Mouse (Mus musculus): ENCODE measurements around the gene Olfr1472.
"Not testable (repeated sequence)": the region's sequence is repeated elsewhere in the genome, so short reads cannot be mapped to it uniquely, and the experiment has no call there.

Gene Olfr1472

DNA sequence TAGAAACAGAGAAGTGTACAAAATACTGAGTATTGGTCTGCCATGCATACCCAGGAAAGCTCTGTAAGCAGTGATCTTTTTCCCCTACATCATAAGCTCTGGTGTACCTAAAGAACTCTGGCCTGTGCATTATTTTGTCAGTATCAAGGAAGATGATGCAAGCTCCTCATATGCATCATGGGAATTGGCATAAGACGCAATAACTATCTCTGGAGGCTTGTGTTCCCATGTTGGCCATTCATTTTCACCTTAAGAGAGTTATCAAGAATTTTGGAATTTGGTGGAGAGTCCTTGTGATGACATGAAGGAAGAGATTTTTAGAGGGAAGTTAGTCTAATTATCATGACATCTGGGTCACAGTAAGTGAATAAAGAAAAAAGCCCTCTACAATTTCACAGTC lies at the start of gene Olfr1472:
Gene Olfr1472 (minus strand): TSS at position 101 of the 400 bp plus-strand sequence.
- no peak for DNase-seq

DNA sequence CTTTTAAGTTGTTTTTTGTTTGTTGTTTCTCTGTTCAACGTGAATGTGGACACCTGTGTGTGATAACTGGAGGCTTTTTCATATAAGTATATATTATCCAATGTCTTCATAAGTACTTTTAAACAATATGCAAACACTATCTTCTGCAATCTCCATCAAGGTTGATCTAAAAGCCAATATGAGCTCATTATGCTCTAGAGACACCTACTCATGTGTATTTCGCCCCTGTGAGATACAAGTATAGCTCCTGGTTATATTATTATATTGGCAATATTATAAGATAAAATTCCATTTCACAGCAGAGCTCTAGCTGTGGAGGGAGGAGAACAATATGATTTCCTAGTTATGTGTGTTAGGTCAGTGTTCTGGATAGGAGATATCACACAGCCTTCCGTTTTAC lies 44.4 kb upstream of the Olfr1472 start, which contains the start of gene Olfr1477:
Gene Olfr1477 (plus strand): TSS at position 301 of the 400 bp plus-strand sequence.
- no peak for DNase-seq

DNA sequence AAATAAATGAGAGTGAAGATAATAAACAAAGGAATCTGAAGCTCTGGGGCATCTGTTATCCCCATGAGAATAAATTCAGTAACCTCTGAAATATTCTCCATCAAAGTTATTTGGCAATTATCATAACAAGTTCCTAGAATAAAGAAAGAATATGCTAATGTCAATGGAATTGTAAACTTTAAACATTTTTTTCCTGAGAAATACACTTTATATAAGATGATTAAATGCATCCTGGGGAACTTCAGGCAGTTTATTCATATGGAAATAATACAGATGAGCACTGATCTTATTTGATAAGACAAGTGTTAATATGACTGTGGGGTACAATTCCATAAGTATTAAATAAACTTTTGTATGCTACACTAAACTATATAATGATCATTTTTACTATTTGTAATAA lies 24.2 kb upstream of the Olfr1472 start, which contains the start of gene Olfr1475:
Gene Olfr1475 (minus strand): TSS at position 101 of the 400 bp plus-strand sequence.
- DNase-seq, result no peak

DNA sequence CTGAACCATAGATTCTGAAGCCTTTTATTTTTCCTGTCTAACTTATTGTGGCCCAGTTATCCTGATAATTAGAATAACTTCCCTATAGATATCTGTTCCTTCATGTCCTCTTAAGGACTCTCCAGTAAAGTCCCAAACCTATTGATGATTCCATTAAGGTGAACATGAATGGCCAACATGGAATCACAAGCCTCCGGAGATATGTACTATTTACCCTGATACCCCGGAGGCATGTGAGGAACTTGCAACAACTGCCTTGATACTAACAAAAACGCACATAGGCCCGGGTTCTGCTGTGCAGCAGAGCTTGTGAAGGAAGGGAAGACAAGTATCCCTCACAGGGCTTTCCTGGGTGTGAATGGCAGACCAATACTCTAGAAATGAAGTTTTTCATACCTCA lies 13.4 kb upstream of the Olfr1472 start, which contains the start of gene Olfr1474:
Gene Olfr1474 (plus strand): TSS at position 301 of the 400 bp plus-strand sequence.
- not testable (repeated sequence) for DNase-seq

DNA sequence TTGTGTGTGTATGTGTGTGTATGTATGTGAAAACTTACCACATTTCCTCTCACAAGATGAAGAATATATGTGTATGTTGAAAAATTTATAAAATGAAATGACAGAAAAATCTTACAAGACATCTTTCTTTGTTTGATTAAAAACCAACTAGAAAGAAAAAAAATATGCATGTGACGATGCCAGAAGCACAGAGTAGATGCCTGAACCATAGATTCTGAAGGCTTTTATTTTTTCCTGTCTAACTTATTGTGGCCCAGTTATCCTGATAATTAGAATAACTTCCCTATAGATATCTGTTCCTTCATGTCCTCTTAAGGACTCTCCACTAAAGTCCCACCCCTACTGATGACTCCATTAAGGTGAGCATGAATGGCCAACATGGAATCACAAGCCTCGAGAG lies 12.8 kb downstream of the Olfr1472 start, which contains the start of gene Olfr1471:
Gene Olfr1471 (plus strand): TSS at position 301 of the 400 bp plus-strand sequence.
- not testable (repeated sequence) for DNase-seq

DNA sequence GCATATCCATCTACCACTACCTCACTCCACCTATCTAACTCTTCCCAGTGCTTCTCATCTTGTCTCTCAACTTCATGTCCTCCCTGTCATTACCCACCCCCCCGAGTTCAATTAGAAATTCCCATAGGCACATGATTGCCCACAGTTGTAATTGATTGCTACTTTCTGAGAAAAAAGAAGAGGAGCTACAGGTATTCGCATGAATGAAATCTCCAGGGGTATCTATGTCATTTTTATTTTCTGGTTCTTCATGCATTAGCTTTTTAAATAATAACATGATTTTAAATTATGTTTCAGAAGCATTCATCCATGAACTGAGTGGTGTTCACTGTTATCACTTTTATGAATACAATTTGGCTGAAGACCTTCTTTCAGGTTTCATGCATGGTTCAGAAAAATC lies 48.3 kb downstream of the Olfr1472 start, which contains the start of gene Olfr1469:
Gene Olfr1469 (plus strand): TSS at position 301 of the 400 bp plus-strand sequence.
- no peak for DNase-seq

All from B cell, adult 2 months (primary cell).